In genomic region chr8:108881336-108881735, GRCm38 (mm10) we compare ENCODE assay signal across 17 mouse cellular contexts.
"Had no signal": no experiment of that assay in that cellular context is flagged by ENCODE, and none has a peak within 500 bp of the region (broad histone marks: within the 10 kb centered on the region; RNA-seq: fewer than 3 reads in every experiment).

No protein-coding gene starts in this region.

- H3K27me3 ChIP-seq: neural tube, embryonic 13.5 days; neural tube, embryonic 15.5 days had no signal

- H3K4me3 ChIP-seq: midbrain, embryonic 10.5 days; myocyte; neural tube, embryonic 13.5 days; neural tube, embryonic 15.5 days had no signal

- H3K27ac ChIP-seq: neural tube, embryonic 13.5 days; neural tube, embryonic 15.5 days had no signal

- H3K4me2 ChIP-seq: lung, embryonic 14.5 days; neural tube, embryonic 13.5 days; neural tube, embryonic 15.5 days had no signal

- H3K9me3 ChIP-seq: midbrain, embryonic 10.5 days; neural tube, embryonic 13.5 days; neural tube, embryonic 15.5 days had no signal

- H3K9ac ChIP-seq: lung, embryonic 14.5 days; neural tube, embryonic 13.5 days; neural tube, embryonic 15.5 days had no signal

- ATAC-seq: midbrain, embryonic 16.5 days had no signal

- H3K36me3 ChIP-seq: neural tube, embryonic 13.5 days; neural tube, embryonic 15.5 days had no signal

- DNase-seq: lung, adult 18-20 months; lung, embryonic 14.5 days; lung, postnatal 10 days; lung, postnatal 4 days; retina, postnatal 1 day; right cerebral cortex, adult 18-20 months; right cerebral cortex, postnatal 25 days; right cerebral cortex, postnatal 4 days; spleen, adult 18-20 months; thymus, adult 18-20 months; thymus, postnatal 14 days; thymus, postnatal 36 days had no signal
